In genomic region chr6:91287636-91288035, GRCm38 (mm10) we compare ENCODE assay signal across 19 mouse cellular contexts.
DNase-seq lines count a peak whose midpoint lies in the region; ATAC-seq and TF ChIP-seq lines count a peak whose summit lies in the region.
"Had no signal": no experiment of that assay in that cellular context is flagged by ENCODE, and none has a peak within 500 bp of the region (broad histone marks: within the 10 kb centered on the region; RNA-seq: fewer than 3 reads in every experiment).

No protein-coding gene starts in this region.

- H3K4me2 ChIP-seq in hindbrain, embryonic 16.5 days (ENCODE audit: low read length) = no peak overlapping the region
- no peak overlapping the region for H3K4me2 ChIP-seq in forebrain, embryonic 14.5 days (ENCODE audit: low read length)
- H3K4me2 ChIP-seq: embryonic facial prominence, embryonic 12.5 days; heart, embryonic 11.5 days; heart, embryonic 15.5 days; hindbrain, embryonic 15.5 days had no signal

- TF ChIP-seq POLR2A in cerebellum, adult 2 months (IDR thresholded peaks at IDR 0.05; ENCODE audit: borderline replicate concordance, insufficient read depth, low read length) = no peak

- H3K4me1 ChIP-seq in cerebellum, adult 2 months (ENCODE audit: control insufficient read depth, insufficient read depth, low read length) = peaks cover 36% of the 10 kb centered on the region
- peaks cover 49% of the 10 kb centered on the region for H3K4me1 ChIP-seq in hindbrain, embryonic 10.5 days (replicated peaks)
- H3K4me1 ChIP-seq in hindbrain, embryonic 16.5 days (ENCODE audit: control insufficient read depth, insufficient read depth, low read depth, low read length) = peaks cover 23% of the 10 kb centered on the region
- peaks cover 35% of the 10 kb centered on the region for H3K4me1 ChIP-seq in forebrain, embryonic 14.5 days (ENCODE audit: control insufficient read depth, insufficient read depth, low read length)

- no peak for ATAC-seq in hindbrain, embryonic 16.5 days
- no peak for ATAC-seq in forebrain, embryonic 14.5 days
- ATAC-seq: inflammation-experienced regulatory T-cells, adult 6 months; intestine, postnatal 0 days had no signal

- no peaks in the 10 kb centered on the region for H3K36me3 ChIP-seq in hindbrain, embryonic 10.5 days
- no peaks in the 10 kb centered on the region for H3K36me3 ChIP-seq in hindbrain, embryonic 16.5 days (ENCODE audit: control insufficient read depth, insufficient read depth, low read length)
- H3K36me3 ChIP-seq in forebrain, embryonic 14.5 days (ENCODE audit: control insufficient read depth, insufficient read depth, low read length) = no peaks in the 10 kb centered on the region
- H3K36me3 ChIP-seq: embryonic facial prominence, embryonic 12.5 days; heart, embryonic 15.5 days; hindbrain, embryonic 15.5 days had no signal

- DNase-seq in cerebellum, adult 2 months = peak; percentile 23 to 33
- no peak for DNase-seq in cerebellum, adult 11 months
- DNase-seq in hindbrain, embryonic 10.5 days (ENCODE audit: low spot score) = no peak
- peak; percentile 33 for DNase-seq in forebrain, embryonic 14.5 days (ENCODE audit: low spot score)
- no peak for DNase-seq in right cerebral cortex, postnatal 10 days (ENCODE audit: low spot score in 2 of 2)
- no peak for DNase-seq in left cerebral cortex, adult 11 months (ENCODE audit: low spot score)
- DNase-seq: adrenal gland, postnatal 10 days; cerebellum, postnatal 10 days; gastrocnemius, postnatal 10 days; heart, adult 2 months; heart, postnatal 14 days; kidney, adult 8-10 months had no signal

- H3K27ac ChIP-seq in cerebellum, adult 2 months (ENCODE audit: insufficient read depth, low read length) = no peak overlapping the region
- peak overlapping the region; percentile 56; the same call in 1 of the 2 replicates for H3K27ac ChIP-seq in hindbrain, embryonic 10.5 days
- H3K27ac ChIP-seq in hindbrain, embryonic 16.5 days (ENCODE audit: low read depth, low read length) = no peak overlapping the region
- H3K27ac ChIP-seq in forebrain, embryonic 14.5 days (ENCODE audit: low read depth, low read length) = no peak overlapping the region
- H3K27ac ChIP-seq: embryonic facial prominence, embryonic 12.5 days; heart, adult 2 months; heart, embryonic 15.5 days; hindbrain, embryonic 15.5 days had no signal

- no peaks in the 10 kb centered on the region for H3K9me3 ChIP-seq in hindbrain, embryonic 10.5 days
- H3K9me3 ChIP-seq in hindbrain, embryonic 16.5 days (ENCODE audit: control insufficient read depth, low read length) = no peaks in the 10 kb centered on the region
- H3K9me3 ChIP-seq in forebrain, embryonic 14.5 days (replicated peaks; ENCODE audit: control insufficient read depth, low read length) = no peaks in the 10 kb centered on the region
- H3K9me3 ChIP-seq: embryonic facial prominence, embryonic 12.5 days; heart, embryonic 15.5 days; hindbrain, embryonic 15.5 days had no signal

- no peak overlapping the region for H3K4me3 ChIP-seq in cerebellum, adult 2 months (replicated peaks; ENCODE audit: insufficient read depth, low read depth, low read length)
- H3K4me3 ChIP-seq in hindbrain, embryonic 10.5 days = no peak overlapping the region
- no peak overlapping the region for H3K4me3 ChIP-seq in hindbrain, embryonic 16.5 days (ENCODE audit: low read length)
- H3K4me3 ChIP-seq in forebrain, embryonic 14.5 days (ENCODE audit: low read depth, low read length) = no peak overlapping the region
- H3K4me3 ChIP-seq: embryonic facial prominence, embryonic 12.5 days; heart, adult 2 months; heart, embryonic 15.5 days; hindbrain, embryonic 15.5 days had no signal

- no peaks in the 10 kb centered on the region for H3K27me3 ChIP-seq in cerebellum, adult 2 months (ENCODE audit: control insufficient read depth, insufficient read depth, low read length)
- peaks cover 86% of the 10 kb centered on the region for H3K27me3 ChIP-seq in hindbrain, embryonic 10.5 days (ENCODE audit: insufficient read depth, poor library complexity, severe bottlenecking)
- peaks cover 3% of the 10 kb centered on the region for H3K27me3 ChIP-seq in hindbrain, embryonic 16.5 days (replicated peaks; ENCODE audit: control insufficient read depth, insufficient read depth, low read length)
- no peaks in the 10 kb centered on the region for H3K27me3 ChIP-seq in forebrain, embryonic 14.5 days (replicated peaks; ENCODE audit: control insufficient read depth, insufficient read depth, low read length)

- WGBS in cerebellum, adult 2 months = 86% methylated on average over 6 of the region's 6 CpGs
- WGBS in hindbrain, embryonic 10.5 days = 78% methylated on average over 6 of the region's 6 CpGs
- 70% methylated on average over 6 of the region's 6 CpGs for WGBS in hindbrain, embryonic 16.5 days
- 68% methylated on average over 6 of the region's 6 CpGs for WGBS in forebrain, embryonic 14.5 days

- TF ChIP-seq CTCF in cerebellum, adult 2 months (IDR thresholded peaks at IDR 0.05; ENCODE audit: borderline replicate concordance, insufficient read depth, low read depth, low read length) = no peak

- H3K9ac ChIP-seq in hindbrain, embryonic 16.5 days (ENCODE audit: low read depth, low read length) = no peak overlapping the region
- H3K9ac ChIP-seq in forebrain, embryonic 14.5 days (ENCODE audit: low read length) = no peak overlapping the region
- H3K9ac ChIP-seq: embryonic facial prominence, embryonic 12.5 days; heart, embryonic 15.5 days; hindbrain, embryonic 15.5 days had no signal

Comparison
In these comparisons a context has a peak if more than half of its experiments do, and no peak if none do; other contexts are left out.
1. DNase-seq: peak in cerebellum, adult 2 months (2 of 2) and forebrain, embryonic 14.5 days (single experiment); none in cerebellum, adult 11 months (single experiment), hindbrain, embryonic 10.5 days (single experiment), right cerebral cortex, postnatal 10 days (0 of 2) and left cerebral cortex, adult 11 months (single experiment).